Mouse (Mus musculus) G1E (cell line): ENCODE measurements around the gene Htra2.

ENCODE experiments used
- CTCF ChIP-seq: IDR thresholded peaks from 2 replicates; pipeline ENCODE4 v1.5.1; 2012; ENCODE audit warnings: low read depth, low read length, inconsistent platforms, mixed read lengths
- GATA1 ChIP-seq: IDR thresholded peaks from 2 replicates; pipeline ENCODE4 v1.6.1; 2012; ENCODE audit warnings: borderline replicate concordance, low read length, inconsistent platforms, mixed read lengths
- GATA2 ChIP-seq: IDR thresholded peaks from 2 replicates; pipeline ENCODE4 v1.6.1; 2012; ENCODE audit warnings: low read depth, low read length, inconsistent platforms, borderline replicate concordance
- POLR2AphosphoS5 ChIP-seq: IDR thresholded peaks from 2 replicates; pipeline ENCODE4 v1.6.1; 2012; ENCODE audit warnings: low read depth, low read length, inconsistent platforms; ENCODE audit not compliant: insufficient replicate concordance
- TAL1 ChIP-seq: conservative IDR thresholded peaks from 2 replicates; pipeline ENCODE4 v1.6.1; 2012; ENCODE audit warnings: low read depth, low read length, inconsistent platforms, mixed read lengths

GRCm38 (mm10) chr6:83008659-83009058, 46.4 kb downstream of the Htra2 start:
- TF ChIP-seq TAL1 (no peak), CTCF (no peak), GATA1 (no peak), POLR2AphosphoS5 (no peak), GATA2 (no peak)
